Mouse (Mus musculus): ENCODE data around the gene Faap100.

Gene Faap100

DNA sequence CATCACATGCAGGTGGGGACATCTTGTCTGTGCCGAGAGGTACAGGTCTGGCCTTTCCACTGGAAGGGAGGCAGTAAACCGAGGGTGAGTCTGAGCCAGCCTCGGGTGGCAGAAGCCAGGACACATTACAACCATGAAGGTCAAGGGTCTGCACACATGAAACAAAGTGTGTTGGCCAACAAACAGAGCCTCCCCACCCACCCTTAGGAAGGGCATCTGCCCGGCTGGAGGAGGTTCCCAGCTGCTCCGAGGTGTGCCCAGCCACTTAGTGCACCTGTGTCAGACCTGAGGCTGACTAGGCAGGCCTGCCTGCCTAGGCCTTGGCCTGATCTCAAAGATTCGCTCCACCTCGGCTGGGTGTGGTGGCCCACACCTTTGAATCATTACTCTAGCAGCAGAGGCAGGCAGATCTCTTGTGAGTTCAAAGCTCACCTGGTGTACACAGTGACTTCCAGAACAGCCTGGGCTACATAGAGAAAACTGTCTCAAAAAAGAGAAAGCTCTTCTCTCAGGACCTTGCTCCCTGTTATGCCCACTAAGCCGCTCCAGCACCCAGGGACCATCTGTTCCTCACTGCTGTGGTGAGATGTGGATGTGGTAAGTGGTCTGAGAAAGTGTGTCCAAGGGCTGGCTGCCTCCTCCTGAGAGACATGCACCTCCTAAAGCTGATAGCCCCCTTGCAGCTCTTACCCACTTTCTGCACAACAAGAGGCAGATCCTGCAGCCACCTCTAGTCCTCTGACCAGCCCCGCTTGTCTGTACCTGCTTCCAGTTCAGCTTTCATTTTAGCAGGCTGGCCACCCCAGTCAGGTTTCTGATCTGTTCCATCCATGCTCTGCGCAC, 27.1 kb downstream of the Faap100 start:
- DNase-seq (ENCODE audit: low spot score) = peak; percentile 11

DNA sequence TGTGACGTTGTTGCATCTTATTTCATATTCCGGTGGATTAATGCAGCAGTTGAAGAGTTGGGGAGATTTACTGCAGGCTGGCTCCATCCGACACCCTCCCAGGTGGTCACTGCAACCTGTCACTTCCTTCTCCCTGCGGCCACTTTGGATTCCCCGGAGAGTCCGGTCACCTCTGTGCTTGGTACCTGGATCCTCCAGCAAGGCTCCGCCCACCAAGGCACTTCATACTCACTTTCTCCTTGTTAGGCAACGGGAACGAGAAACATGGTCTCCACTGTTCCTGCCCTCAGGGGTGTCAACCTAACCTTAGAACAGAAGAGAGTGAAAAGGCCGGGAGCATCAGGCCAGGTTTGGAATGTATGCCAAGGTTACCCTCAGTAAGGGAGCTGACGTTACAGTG, 27.9 kb downstream of the Faap100 start:
- peak; percentile 46 for DNase-seq (ENCODE audit: low spot score)

DNA sequence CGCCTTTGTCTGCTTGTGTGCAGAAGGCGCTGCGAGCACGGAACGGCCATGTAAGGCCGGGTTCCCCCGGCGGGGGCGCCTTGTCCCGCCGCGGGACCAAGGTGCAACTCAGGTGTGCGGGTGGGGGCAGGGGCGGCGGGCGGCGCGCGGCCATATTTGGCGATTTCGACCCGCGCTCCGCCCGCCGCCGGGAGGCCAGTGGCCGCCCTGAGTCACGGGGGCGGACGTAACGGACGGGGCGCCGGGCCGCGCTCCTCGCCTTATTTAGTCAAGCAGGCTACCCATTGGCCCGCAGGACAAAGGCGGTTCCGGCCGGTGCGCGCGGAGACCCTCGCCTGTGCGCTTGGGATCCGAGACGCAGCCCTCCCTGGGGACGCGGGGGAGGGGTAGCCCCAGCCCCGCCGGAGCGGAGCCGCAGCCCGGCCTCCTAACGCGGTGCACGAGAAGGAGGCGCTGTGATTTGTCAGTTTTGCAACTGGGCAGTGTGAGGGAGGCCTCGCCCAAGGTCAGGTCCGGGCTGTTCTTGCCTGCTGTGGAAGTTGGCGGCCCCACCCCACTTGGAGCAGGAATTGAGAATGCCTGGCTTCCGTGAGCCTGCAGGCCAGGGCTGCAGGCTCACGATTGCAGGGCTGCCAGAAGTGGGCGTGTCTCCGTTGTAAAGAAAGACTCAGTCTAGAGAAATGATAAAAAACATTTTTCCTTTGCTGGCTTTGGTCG, 28.4 kb downstream of the Faap100 start:
- peak; percentile 97 for DNase-seq (ENCODE audit: low spot score)

DNA sequence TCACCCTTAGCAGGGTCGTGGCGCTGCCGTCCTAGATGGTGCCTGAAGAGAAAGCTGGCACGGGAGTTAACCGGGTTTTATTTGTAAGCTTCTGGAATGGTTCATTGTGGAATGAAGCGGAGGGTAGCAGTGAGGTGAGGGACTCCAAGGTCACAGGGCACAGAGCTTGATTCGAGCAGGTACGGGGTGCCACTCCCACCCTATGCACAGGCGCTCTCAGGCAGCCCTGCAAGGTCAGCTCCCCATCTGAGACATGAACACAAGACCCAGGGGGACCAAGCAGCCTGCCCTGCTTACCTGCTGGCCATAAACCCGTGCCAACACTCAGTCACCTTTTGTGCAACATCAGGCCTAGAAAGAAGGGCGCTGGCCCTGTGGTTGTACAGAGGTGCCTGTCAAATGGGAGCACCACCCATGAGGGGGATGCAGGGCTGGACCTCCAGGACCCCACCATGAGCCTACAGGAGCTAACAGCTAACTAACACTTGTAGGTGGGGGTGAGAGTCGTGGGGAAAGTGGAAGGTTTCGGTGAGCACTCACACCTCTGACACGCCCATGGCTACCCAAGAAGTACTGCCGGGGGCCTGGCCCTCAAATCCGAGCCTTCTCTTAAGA, 29.1 kb downstream of the Faap100 start:
- peak; percentile 58 for DNase-seq (ENCODE audit: low spot score)

DNA sequence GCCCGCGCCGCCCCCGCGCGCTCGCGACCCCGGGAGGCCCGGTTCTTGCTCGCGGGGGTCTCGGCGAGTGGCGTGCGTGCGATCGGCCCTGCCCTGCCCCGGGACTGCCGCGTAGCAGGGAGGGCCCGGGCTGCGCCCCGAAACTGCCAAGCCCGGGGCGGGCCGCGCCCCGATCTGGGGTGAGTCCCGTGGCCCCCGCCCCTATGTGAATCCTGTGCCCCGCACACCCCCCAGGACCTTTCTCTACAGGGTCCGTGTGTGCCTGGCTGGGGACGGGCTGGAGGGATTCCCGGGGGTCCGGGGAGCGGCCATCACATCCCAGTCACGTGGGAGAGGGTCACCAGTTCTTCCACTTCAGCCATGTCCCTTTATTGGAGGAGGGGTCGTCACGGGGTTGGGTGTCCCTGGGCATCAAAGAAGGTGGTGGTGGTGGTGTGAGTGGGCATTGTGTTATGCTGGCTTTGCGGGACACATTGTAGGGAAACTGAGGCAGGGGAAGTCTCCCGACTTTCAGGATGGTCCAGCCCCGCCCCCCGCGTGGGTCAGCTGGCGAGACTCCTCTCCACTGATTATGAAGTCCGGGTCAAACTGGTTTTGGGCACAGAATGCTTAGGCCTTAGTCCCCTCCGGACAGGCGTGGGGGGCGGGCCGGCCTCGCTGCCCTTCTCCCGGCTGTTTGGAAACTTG, 29.7 kb downstream of the Faap100 start:
- peak; percentile 84 for DNase-seq (ENCODE audit: low spot score)

DNA sequence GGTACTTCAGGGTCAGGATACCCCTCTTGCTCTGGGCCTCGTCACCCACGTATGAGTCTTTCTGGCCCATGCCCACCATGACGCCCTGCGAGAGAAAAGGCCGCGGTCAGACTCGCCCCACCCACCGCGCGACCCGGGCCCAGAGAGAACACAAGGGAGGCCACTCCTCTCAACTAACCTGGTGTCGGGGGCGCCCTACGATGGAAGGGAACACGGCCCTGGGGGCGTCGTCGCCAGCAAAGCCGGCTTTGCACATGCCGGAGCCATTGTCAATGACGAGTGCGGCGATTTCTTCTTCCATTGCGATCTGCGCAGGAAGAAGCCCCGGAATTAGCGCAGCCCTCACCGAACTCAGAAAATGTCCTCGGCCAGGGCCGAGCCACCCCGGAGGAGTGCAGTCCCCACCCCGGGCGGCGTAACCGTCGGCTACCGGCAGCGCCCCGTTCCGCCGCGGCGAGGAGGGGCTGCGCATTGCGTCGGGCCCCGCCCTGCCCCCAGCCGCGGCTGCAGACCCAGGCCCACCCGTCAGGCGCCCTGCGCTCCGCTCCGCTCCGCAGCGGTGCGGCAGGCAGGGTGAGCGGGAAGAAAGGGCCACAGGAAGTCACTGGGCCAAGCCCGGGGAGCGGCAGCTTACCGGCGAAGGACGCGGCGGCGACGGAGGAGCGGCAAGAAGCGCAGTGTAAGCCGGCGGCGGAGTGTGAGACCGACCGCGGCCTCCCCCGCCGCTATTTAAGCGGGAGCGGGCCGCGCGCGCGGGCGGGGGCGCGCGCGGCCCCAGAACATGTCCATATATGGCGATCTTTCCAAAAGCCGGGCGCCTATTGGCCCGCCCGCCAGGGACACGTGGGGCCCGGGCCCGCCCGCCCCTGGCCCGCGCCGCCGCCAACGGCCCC, 30.5 kb downstream of the Faap100 start, which contains the start of gene Actg1:
Gene Actg1 (minus strand): TSS at position 752 of the 893 bp plus-strand sequence.
- peak; percentile 70 for DNase-seq (ENCODE audit: low spot score)

DNA sequence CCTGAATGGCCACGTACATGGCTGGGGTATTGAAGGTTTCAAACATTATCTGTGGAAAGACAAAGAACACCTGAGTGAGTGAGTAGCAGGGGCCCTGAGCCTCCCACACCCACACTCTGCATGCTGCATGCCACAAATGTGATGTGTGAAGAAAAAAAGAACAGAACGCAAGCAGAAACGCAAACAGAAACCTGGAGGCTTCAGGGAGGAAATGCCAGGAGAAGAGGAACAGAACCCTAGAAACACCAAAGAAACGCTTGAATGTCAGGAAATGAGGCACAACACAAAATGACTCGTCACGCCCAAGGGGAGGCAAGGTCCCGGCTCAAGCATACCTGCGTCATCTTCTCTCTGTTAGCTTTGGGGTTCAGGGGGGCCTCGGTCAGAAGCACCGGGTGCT, 31.3 kb downstream of the Faap100 start:
- peak; percentile 13 for DNase-seq (ENCODE audit: low spot score)

DNA sequence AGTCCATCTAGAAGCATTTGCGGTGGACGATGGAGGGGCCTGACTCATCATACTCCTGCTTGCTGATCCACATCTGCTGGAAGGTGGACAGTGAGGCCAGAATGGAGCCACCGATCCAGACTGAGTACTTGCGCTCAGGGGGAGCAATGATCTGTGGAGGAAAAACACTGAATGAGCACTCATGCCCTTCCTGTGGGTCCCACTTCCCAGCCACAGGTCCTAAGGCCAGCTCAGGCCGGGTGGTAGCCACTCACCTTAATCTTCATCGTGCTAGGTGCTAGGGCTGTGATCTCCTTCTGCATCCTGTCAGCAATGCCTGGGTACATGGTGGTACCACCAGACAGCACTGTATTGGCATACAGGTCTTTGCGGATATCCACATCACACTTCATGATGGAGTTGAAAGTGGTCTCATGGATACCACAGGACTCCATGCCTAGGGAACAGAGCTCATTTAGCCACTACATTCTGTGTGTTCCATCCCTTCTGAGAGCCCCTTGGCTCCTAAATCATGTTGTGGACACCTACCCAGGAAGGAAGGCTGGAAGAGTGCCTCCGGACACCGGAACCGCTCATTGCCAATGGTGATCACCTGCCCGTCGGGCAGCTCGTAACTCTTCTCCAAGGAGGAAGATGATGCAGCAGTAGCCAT, 32.1 kb downstream of the Faap100 start:
- peak; percentile 10 for DNase-seq (ENCODE audit: low spot score)

DNA sequence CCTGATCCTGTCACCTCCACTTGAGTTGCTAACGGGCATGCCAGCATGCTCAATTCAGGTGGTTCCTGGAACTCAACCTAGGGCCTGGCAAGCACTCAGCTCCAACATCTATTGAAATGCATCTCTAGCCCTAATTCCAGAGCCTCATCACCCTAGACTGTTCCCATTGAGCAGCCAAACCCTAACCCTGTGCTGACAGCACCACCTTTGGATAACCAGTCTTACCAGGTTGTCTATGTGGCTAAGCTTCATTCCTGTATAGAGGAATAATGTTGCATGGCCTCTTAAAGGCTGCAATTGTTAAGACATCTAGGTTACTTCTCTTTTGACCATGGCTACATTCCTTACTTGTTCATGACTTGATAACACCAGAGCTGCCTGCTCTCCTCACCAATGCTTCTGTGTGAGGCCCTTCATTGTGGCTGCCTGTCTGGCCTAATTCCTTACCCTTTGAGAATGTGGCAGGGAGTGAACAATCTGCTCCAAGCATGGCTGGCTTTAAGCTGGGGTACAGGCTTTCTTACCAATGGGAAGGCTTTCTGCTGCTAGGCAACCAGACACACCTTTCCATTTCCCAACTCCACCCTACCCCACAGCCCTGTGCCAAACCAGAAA, 33.4 kb downstream of the Faap100 start:
- DNase-seq (ENCODE audit: low spot score) = peak; percentile 59

DNA sequence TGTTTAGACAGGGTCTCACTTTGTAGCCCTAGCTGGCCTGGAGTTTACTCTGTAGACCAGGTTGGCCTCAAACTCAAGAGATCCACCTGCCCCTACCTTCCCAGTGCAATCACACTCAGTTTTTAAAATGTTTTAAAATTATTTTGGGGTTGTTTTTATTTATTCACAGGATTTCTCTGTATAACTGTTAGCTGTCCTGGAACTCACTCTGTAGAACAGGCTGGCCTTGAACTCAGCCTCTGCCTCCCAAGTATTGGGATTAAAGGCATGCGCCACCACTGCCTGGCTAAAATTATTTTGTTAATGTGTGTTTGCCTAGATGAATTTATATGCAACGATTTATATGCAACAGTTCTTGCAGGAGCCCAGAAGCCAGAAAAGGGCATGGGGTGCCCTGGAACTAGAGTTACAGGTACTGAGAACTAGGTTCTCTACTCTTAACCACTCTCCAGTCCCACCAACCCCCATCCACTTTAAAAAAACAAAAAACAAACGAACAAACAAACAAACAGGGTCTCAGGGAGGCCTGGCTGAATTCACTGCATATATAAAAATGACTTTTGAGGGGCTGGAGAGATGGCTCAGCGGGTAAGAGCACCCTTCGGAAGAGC, 34.1 kb downstream of the Faap100 start:
- DNase-seq (ENCODE audit: low spot score) = peak; percentile 27

DNA sequence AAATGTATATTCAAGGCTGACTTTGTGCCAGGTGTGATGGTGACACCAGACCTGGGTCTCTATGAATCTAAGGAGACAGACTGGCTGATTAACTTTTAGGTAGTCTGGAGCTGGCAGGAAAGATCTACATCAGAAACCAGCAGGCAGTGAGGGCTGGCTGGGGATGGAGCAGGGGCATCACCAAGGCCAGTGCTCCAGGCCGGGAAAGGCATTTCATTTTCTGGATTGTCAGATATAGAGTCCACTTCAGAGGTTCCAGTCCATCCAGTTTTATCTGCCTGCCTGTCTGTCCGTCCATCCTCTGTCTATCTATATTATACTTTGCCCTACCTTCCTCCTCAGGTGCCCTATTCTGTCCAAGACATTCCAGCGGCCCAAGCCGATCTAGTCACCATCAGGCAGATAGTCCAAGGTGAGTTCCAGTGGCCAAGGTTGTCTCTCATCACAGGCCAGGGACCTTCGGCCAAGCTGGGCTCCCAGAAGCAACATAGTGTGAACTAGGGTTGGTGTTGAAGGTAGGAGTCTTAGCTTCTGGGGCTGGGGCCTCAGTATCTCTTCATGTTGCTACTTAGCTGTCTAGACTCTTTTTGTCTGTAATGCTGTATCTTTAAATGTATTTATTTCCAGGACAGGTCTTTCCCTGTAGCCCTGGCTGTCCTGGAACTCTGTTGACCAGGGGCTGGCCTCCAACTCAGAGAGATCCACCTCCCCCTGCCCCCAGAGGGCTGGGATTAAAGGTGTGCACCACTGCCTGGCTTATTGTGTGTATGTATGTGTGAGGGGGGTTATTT, 34.9 kb downstream of the Faap100 start:
- DNase-seq (ENCODE audit: low spot score) = peak; percentile 24

DNA sequence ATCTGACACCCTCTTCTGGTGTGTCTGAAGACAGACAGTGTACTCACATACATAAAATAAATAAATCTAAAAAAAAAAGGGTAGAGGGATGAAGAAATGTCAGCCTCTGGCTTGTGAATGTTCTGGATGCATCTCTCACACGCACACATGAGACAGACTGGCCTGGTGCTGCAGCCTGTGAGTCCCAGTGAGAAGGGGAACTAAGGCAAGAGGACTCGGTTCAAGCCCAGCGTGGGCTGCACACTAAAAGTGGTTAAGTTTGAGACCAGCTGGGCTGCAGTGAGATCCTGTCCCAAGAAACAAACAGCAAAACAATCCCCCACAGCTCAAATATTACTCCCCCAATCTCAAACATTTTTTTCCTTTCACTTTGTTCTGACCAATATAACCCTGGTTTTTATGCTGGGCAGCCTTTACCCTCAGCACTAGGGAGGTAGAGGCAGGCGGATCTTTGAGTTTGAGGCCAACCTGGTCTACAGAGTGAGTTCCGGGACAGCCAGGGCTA, 35.9 kb downstream of the Faap100 start:
- DNase-seq (ENCODE audit: low spot score) = peak; percentile 6

DNA sequence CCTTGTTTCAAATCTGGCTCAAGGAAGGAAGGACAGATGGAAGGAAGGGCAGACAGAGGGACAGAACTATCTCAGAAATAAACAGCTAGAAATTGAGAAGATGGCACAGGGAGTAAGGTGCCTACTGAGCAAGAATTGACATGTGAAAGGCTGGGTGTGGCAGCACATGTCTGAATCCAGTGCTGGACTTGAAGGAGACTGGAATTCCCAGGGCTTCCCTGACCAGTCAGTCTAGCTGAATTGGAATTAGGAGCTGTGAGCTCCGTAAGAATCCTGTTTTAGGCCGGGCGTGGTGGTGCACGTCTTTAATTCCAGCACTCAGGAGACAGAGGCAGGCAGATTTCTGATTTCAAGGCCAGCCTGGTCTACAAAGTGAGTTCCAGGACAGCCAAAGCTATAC, 36.9 kb downstream of the Faap100 start:
- DNase-seq (ENCODE audit: low spot score) = peak; percentile 3

DNA sequence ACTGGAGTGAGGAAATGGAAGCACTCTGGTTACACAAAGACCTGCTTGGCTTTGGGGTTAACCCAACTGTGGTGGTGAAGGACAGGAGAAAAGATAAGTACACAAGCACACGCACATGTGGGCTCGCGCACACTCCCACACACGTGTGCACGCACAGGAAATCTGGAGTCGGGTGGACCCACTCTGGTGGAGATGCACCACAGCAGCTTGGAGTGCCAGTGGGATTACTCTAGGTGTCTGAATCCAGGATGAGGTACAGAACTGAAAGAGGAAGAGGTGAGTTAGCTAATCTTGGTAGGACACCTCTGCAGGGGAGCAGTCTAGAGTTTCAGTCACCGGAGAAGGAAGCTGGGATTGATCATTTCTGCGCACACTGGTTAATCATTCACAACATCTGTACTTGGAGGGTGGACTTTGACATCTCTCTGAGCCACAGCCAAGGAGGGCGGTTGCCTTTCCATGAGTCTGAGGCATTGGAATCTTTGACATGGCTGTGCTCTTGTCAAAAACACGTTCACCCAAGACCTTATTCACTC, 38.5 kb downstream of the Faap100 start:
- peak; percentile 2 for DNase-seq (ENCODE audit: low spot score)

DNA sequence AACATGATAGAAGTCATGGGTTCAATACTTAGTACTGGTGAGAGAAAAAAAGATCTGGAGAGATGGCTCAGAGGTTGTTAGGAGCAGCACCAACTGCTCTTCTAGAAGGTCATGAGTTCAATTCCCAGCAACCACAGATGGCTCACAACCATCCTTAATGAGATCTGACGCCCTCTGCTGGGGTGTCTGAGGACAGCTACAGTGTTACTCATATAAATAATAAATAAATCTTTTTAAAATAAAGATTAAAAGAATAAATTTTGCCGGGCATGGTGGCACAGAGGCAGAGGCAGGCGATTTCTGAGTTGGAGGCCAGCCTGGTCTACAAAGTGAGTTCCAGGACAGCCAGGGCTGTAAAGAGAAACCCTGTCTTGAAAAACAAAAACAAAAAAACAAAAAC, 39.8 kb downstream of the Faap100 start:
- DNase-seq (ENCODE audit: low spot score) = no peak

DNA sequence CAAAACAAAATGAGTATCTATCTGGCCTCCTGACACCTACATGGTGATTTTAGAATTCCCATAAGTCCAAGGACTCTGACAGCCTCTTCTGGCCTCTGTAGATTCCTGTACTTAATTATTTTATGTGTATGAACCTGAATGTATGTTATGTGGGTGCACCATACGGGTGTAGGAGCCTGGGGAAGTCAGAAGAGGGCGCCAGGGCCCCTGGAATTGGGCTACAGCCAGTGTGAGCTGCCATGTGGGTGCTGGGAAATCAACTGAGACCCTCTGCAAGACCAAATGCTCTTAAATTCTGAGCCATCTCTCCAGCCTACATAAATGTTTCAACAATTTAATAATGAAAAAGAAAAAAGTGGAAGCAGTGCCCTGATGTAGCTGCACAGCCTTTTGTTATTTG, 41.1 kb downstream of the Faap100 start:
- DNase-seq (ENCODE audit: low spot score) = no peak

DNA sequence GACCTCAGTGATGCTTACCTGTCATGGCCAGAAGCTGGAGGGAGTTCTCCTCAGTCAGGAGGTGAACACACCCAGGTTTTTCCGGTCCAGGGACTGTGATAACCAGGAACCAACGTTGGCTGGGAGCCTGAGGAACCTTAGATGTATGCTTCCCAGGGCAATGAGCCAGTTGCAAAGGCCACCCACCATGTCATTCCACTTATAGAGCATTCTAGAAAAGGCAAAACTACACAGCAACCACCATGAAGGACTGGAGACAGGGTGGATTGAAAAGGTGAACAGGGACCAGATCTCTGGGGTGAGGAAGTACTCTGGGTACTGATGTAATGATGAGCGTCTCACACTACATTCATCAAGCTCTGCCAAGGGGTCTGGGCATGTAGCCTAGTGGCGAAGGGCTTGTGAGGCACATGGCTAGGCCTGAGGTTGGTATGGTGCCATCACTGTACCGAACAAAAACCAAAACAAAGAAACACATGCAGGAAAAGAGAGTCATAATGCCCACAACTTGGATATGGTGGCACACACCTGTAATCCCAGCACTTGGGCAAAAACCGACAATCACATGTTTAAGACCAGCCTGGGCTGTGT, 43.0 kb downstream of the Faap100 start:
- DNase-seq (ENCODE audit: low spot score) = no peak

DNA sequence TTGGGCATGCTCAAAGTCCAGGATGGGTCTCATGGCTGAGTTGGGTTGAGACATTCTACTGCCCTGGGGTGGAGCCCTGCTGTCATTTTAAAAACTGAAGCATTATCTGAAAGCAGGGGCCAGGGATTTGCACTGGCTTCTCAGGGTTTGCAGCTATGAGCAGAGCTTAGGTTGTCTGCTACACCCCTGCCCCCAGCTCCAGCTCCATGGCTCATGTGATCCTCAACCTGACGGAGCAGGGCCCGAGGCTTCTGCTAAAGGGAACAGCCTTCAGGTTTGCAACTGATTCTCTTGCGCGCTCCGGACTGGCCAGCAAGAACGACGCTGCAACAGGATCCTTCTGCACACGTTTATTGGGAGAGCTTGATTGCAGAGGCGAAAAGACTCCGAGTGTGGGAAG, 58.4 kb downstream of the Faap100 start:
- no peak for DNase-seq (ENCODE audit: low spot score)
